Comparison of ENCODE assay signal across 23 mouse cellular contexts in the genomic region with DNA sequence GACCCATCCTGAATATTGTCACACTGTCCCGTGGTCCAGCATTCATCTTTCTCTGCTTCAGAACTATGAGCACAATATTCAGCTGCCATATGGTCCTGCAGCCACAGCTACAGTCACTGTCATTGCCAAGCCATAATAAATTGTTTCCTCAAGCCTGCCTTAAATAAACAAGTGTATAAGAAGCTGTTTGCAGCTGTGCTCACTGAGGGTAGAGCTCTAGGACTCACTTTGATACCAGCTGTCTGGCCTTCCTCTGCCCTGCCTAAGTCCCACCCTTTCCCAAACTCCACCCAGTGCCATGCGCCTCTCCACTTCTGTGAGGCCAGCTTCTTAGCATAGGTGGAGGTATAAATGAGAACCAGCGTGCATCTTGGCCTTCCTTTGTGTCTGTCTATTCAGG. TPM values are rescaled to one million over a fixed set of nuclear protein-coding genes. Genes with fewer than 3 reads are reported as not detected.
A peak's percentile ranks its signal among the peaks of the same experiment; 100 is the strongest.
DNase-seq lines count a peak whose midpoint lies in the region; ATAC-seq and TF ChIP-seq lines count a peak whose summit lies in the region.
"Had no signal": no experiment of that assay in that cellular context is flagged by ENCODE, and none has a peak within 500 bp of the region (broad histone marks: within the 10 kb centered on the region; RNA-seq: fewer than 3 reads in every experiment).

No protein-coding gene starts in this region.

- no peak for ATAC-seq in kidney, postnatal 0 days (replicated peaks; ENCODE audit: low FRiP score, low read depth)
- ATAC-seq in lung, embryonic 16.5 days (ENCODE audit: low read depth), result peak; percentile 36
- ATAC-seq in intestine, embryonic 16.5 days, result 0 out of 2 replicates have a peak, but pooled peaks have one; percentile 23
- ATAC-seq: CD4-positive, CD25-positive, alpha-beta regulatory T cell, adult 4 months; forebrain, embryonic 14.5 days; forebrain, postnatal 0 days had no signal

- DNase-seq in kidney, postnatal 0 days (ENCODE audit: low spot score), result peak; percentile 13
- DNase-seq in kidney, adult 2 months, result no peak
- DNase-seq in lung, postnatal 14 days, result no peak
- DNase-seq: adrenal gland, adult 2 months; adrenal gland, postnatal 14 days; cerebellum, adult 11 months; cerebellum, adult 2 months; cerebellum, adult 9-11 months; cerebellum, postnatal 25 days; forebrain, postnatal 0 days; gastrocnemius, adult 2 months; gastrocnemius, postnatal 14 days; heart, adult 11 months had no signal

- 80% methylated on average over 3 of the region's 3 CpGs for WGBS in kidney, postnatal 0 days
- 88% methylated on average over 3 of the region's 3 CpGs for WGBS in kidney, adult 2 months
- WGBS in lung, embryonic 16.5 days, result 54% methylated on average over 3 of the region's 3 CpGs
- WGBS in intestine, embryonic 16.5 days, result 72% methylated on average over 3 of the region's 3 CpGs

- no peaks in the 10 kb centered on the region for H3K79me2 ChIP-seq in myocyte (ENCODE audit: control insufficient read depth, insufficient read depth)

- H3K9ac ChIP-seq in kidney, postnatal 0 days (ENCODE audit: low read depth, low read length), result no peak overlapping the region
- H3K9ac ChIP-seq in lung, embryonic 16.5 days (ENCODE audit: low read length), result no peak overlapping the region
- H3K9ac ChIP-seq in intestine, embryonic 16.5 days (ENCODE audit: low read depth, low read length), result no peak overlapping the region
- H3K9ac ChIP-seq: embryonic facial prominence, embryonic 12.5 days; embryonic facial prominence, embryonic 15.5 days; forebrain, postnatal 0 days; hindbrain, embryonic 12.5 days had no signal

- TF ChIP-seq CTCF in kidney, postnatal 0 days (IDR thresholded peaks at IDR 0.05; ENCODE audit: low read depth), result no peak
- TF ChIP-seq CTCF in kidney, adult 2 months (conservative IDR thresholded peaks at IDR 0.05; ENCODE audit: insufficient read depth, insufficient read length, low read depth, low read length), result no peak

- H3K27ac ChIP-seq in kidney, postnatal 0 days, result no peak overlapping the region
- H3K27ac ChIP-seq in kidney, adult 2 months (ENCODE audit: insufficient read depth, low read depth, low read length), result no peak overlapping the region
- H3K27ac ChIP-seq in lung, embryonic 16.5 days (ENCODE audit: low read length), result no peak overlapping the region
- H3K27ac ChIP-seq in intestine, embryonic 16.5 days (ENCODE audit: low read length), result no peak overlapping the region
- H3K27ac ChIP-seq: embryonic facial prominence, embryonic 12.5 days; embryonic facial prominence, embryonic 15.5 days; gastrocnemius, adult 2 months; hindbrain, embryonic 12.5 days had no signal

- no peak overlapping the region for H3K4me3 ChIP-seq in kidney, postnatal 0 days (replicated peaks; ENCODE audit: low read depth, low read length)
- H3K4me3 ChIP-seq in kidney, adult 2 months (ENCODE audit: insufficient read depth, low read depth, low read length), result no peak overlapping the region
- H3K4me3 ChIP-seq in lung, embryonic 16.5 days (ENCODE audit: low read length), result no peak overlapping the region
- H3K4me3 ChIP-seq in intestine, embryonic 16.5 days (ENCODE audit: low read length), result no peak overlapping the region
- no peak overlapping the region for H3K4me3 ChIP-seq in myocyte
- H3K4me3 ChIP-seq: embryonic facial prominence, embryonic 12.5 days; embryonic facial prominence, embryonic 15.5 days; gastrocnemius, adult 2 months; hindbrain, embryonic 12.5 days had no signal

- no peaks in the 10 kb centered on the region for H3K27me3 ChIP-seq in kidney, postnatal 0 days (ENCODE audit: insufficient read depth, low read length)
- H3K27me3 ChIP-seq in kidney, adult 2 months (replicated peaks; ENCODE audit: control insufficient read depth, insufficient read depth, low read length), result no peaks in the 10 kb centered on the region
- no peaks in the 10 kb centered on the region for H3K27me3 ChIP-seq in lung, embryonic 16.5 days (ENCODE audit: control insufficient read depth, insufficient read depth, low read depth, low read length)
- H3K27me3 ChIP-seq in intestine, embryonic 16.5 days (replicated peaks; ENCODE audit: control insufficient read depth, insufficient read depth, low read length), result no peaks in the 10 kb centered on the region
- no peaks in the 10 kb centered on the region for H3K27me3 ChIP-seq in myocyte (ENCODE audit: control insufficient read depth, insufficient read depth, insufficient read length)
- H3K27me3 ChIP-seq: embryonic facial prominence, embryonic 12.5 days; embryonic facial prominence, embryonic 15.5 days; hindbrain, embryonic 12.5 days had no signal

- 0 out of 2 replicates have a peak, but pooled peaks cover 2% of the 10 kb centered on the region for H3K36me3 ChIP-seq in kidney, postnatal 0 days (ENCODE audit: insufficient read depth, low read length)
- no peaks in the 10 kb centered on the region; the same call in 1 of the 2 replicates for H3K36me3 ChIP-seq in kidney, adult 2 months (ENCODE audit: control insufficient read depth, insufficient read depth, low read length)
- H3K36me3 ChIP-seq in lung, embryonic 16.5 days (ENCODE audit: control insufficient read depth, insufficient read depth, low read length), result peaks cover 4% of the 10 kb centered on the region; the same call in 1 of the 2 replicates
- no peaks in the 10 kb centered on the region for H3K36me3 ChIP-seq in intestine, embryonic 16.5 days (ENCODE audit: control insufficient read depth, insufficient read depth, low read length)
- peaks cover 5% of the 10 kb centered on the region for H3K36me3 ChIP-seq in myocyte (ENCODE audit: control insufficient read depth, insufficient read depth)

- H3ac ChIP-seq in myocyte (ENCODE audit: control insufficient read depth, insufficient read length), result no peak overlapping the region

- no peaks in the 10 kb centered on the region; the same call in 1 of the 2 replicates for H3K9me3 ChIP-seq in kidney, postnatal 0 days (replicated peaks; ENCODE audit: low read length)
- H3K9me3 ChIP-seq in lung, embryonic 16.5 days (ENCODE audit: control insufficient read depth, low read length), result no peaks in the 10 kb centered on the region
- no peaks in the 10 kb centered on the region for H3K9me3 ChIP-seq in intestine, embryonic 16.5 days (ENCODE audit: control insufficient read depth, low read length)
- H3K9me3 ChIP-seq: embryonic facial prominence, embryonic 12.5 days; embryonic facial prominence, embryonic 15.5 days; hindbrain, embryonic 12.5 days had no signal

- no peaks in the 10 kb centered on the region for H3K4me1 ChIP-seq in kidney, postnatal 0 days (replicated peaks; ENCODE audit: insufficient read depth, low read length)
- no peaks in the 10 kb centered on the region for H3K4me1 ChIP-seq in kidney, adult 2 months (ENCODE audit: control insufficient read depth, insufficient read depth, low read length)
- H3K4me1 ChIP-seq in lung, embryonic 16.5 days (replicated peaks; ENCODE audit: control insufficient read depth, insufficient read depth, low read length), result peaks cover 3% of the 10 kb centered on the region; the same call in 1 of the 2 replicates
- H3K4me1 ChIP-seq in intestine, embryonic 16.5 days (ENCODE audit: control insufficient read depth, insufficient read depth, low read length), result no peaks in the 10 kb centered on the region
- H3K4me1 ChIP-seq: embryonic facial prominence, embryonic 12.5 days; embryonic facial prominence, embryonic 15.5 days; hindbrain, embryonic 12.5 days had no signal

- no peak for TF ChIP-seq POLR2A in kidney, adult 2 months (IDR thresholded peaks at IDR 0.05; ENCODE audit: low read depth, low read length)
- TF ChIP-seq POLR2A in myocyte (IDR thresholded peaks at IDR 0.05; ENCODE audit: insufficient read length, low read depth), result no peak

- no peak overlapping the region for H3K4me2 ChIP-seq in kidney, postnatal 0 days (ENCODE audit: low read length)
- no peak overlapping the region for H3K4me2 ChIP-seq in lung, embryonic 16.5 days (ENCODE audit: low read depth, low read length)
- no peak overlapping the region for H3K4me2 ChIP-seq in intestine, embryonic 16.5 days (ENCODE audit: low read depth, low read length)
- H3K4me2 ChIP-seq in myocyte (ENCODE audit: low read depth), result no peak overlapping the region
- H3K4me2 ChIP-seq: embryonic facial prominence, embryonic 12.5 days; embryonic facial prominence, embryonic 15.5 days; heart, embryonic 11.5 days; hindbrain, embryonic 12.5 days had no signal

TF ChIP-seq in myocyte, 11 proteins besides CTCF, POLR2A, EP300 and RAD21:
- TF ChIP-seq TCF12 (IDR thresholded peaks at IDR 0.05; ENCODE audit: insufficient read depth, poor library complexity, severe bottlenecking), result no peak
- no peak for TF ChIP-seq SRF (IDR thresholded peaks at IDR 0.05; ENCODE audit: control insufficient read depth, insufficient read length, low read depth)
- TF ChIP-seq USF1 (IDR thresholded peaks at IDR 0.05; ENCODE audit: low read depth), result no peak
- TF ChIP-seq CEBPB (IDR thresholded peaks at IDR 0.05; ENCODE audit: insufficient read depth, poor library complexity, severe bottlenecking), result no peak
- no peak for TF ChIP-seq E2F4 (IDR thresholded peaks at IDR 0.05; ENCODE audit: insufficient read depth)
- TF ChIP-seq MYOG (IDR thresholded peaks at IDR 0.05; ENCODE audit: control insufficient read depth in 1 of 3, insufficient read depth in 1 of 3, insufficient read length in 2 of 3, low read depth in 2 of 3), result peak in 2 of 3 experiments; percentile 38 to 63
- peak in 1 of 3 experiments; percentile 45 for TF ChIP-seq MYOD1 (IDR thresholded peaks at IDR 0.05; ENCODE audit: control insufficient read depth in 1 of 3, insufficient read length in 2 of 3, low read depth in 2 of 3)

RNA-seq across cellular contexts. Expression of a gene that starts 30.7 kb away (rescaled TPM):
- polyA plus RNA-seq in kidney, postnatal 0 days (2015; fragmentation: Nextera tagmentation; extraction: Ambion mirVana), result 0.11 and 0.16 TPM in 2 replicates
- 0.07 and 0.50 TPM in 2 replicates for polyA plus RNA-seq in kidney, adult 2 months (2012; rRNA removed)
- 4.0 and 4.9 TPM in 2 replicates for polyA plus RNA-seq in lung, embryonic 16.5 days (2015; fragmentation: Nextera tagmentation; extraction: Ambion mirVana)
- polyA plus RNA-seq in intestine, embryonic 16.5 days (2015; fragmentation: Nextera tagmentation; extraction: Ambion mirVana), result 0.64 TPM in 2 replicates
- polyA plus RNA-seq in myocyte (2012; fragmentation: generic; extraction: Trizol), result 1.8 TPM
- polyA plus RNA-seq: C2C12; CD4-positive, CD25-positive, alpha-beta regulatory T cell, adult 4 months had no signal

RNA-seq across cellular contexts. Expression of a gene that starts 49.3 kb away (rescaled TPM):
- polyA plus RNA-seq in kidney, postnatal 0 days (2015; fragmentation: Nextera tagmentation; extraction: Ambion mirVana), result 31.3 and 37.9 TPM in 2 replicates
- 11.2 and 11.7 TPM in 2 replicates for polyA plus RNA-seq in kidney, adult 2 months (2012; rRNA removed)
- polyA plus RNA-seq in lung, embryonic 16.5 days (2015; fragmentation: Nextera tagmentation; extraction: Ambion mirVana), result 61.2 and 63.5 TPM in 2 replicates
- 39.0 and 43.9 TPM in 2 replicates for polyA plus RNA-seq in intestine, embryonic 16.5 days (2015; fragmentation: Nextera tagmentation; extraction: Ambion mirVana)
- polyA plus RNA-seq in myocyte (2012; fragmentation: generic; extraction: Trizol), result 32.2 TPM

RNA-seq across cellular contexts. Expression of a gene that starts 49.4 kb away (rescaled TPM):
- polyA plus RNA-seq in kidney, postnatal 0 days (2015; fragmentation: Nextera tagmentation; extraction: Ambion mirVana), result 6.8 and 8.3 TPM in 2 replicates
- 0.24 and 0.25 TPM in 2 replicates for polyA plus RNA-seq in kidney, adult 2 months (2012; rRNA removed)
- polyA plus RNA-seq in lung, embryonic 16.5 days (2015; fragmentation: Nextera tagmentation; extraction: Ambion mirVana), result 16.6 and 19.4 TPM in 2 replicates
- 7.9 and 9.7 TPM in 2 replicates for polyA plus RNA-seq in intestine, embryonic 16.5 days (2015; fragmentation: Nextera tagmentation; extraction: Ambion mirVana)
- 3.5 TPM for polyA plus RNA-seq in myocyte (2012; fragmentation: generic; extraction: Trizol)
